Mouse (Mus musculus): Measurements from ENCODE around the gene Hnrnpul2. TPM values are rescaled to one million over a fixed set of nuclear protein-coding genes. Genes with fewer than 3 reads are reported as not detected.

The Hnrnpul2 gene
- polyA plus RNA-seq (2012; rRNA removed; ENCODE audit: low replicate concordance) = 13.8 and 28.4 TPM in 2 replicates

GRCm38 (mm10) chr19:8819596-8820423 is at the start of gene Hnrnpul2:
TSS of gene Hnrnpul2 (plus strand) at chr19:8820010.

DNA sequence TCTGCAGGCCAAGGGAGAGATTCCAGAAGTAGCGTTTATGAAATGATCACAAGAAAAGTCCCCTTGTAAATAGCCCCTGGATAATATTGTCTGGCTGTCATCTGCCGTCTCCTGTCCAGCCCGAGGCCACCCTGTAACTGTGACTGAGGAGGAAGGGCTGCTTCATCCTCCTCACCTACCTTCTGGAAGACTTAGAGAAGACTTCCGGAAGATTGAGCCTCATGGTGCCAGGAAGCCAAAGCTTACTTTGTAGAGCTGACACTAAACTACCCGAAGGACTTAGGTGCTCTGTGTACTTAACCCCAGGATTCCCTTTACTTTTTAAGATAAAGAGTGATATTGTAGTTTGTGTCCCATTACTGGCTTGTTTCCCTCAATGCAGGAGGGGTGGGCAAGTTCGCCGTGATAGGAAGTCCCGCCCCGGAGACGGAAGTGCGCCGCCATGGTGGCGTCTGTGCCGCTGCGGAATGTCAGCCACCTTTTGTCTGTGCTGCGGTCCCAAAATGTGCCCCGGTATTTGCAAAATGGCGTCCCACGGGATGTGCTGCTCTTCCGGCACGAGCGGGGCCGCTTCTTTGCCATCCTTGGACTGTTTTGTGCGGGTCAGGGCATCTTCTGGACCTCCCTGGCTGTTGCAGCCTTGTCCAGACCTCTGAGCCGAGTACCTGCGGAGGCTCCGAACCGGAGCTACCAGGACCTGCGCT is 49.1 kb upstream of the Hnrnpul2 start, which contains the start of gene Tmem223:
Gene Tmem223 (plus strand): TSS at position 430 of the 704 bp plus-strand sequence.

DNA sequence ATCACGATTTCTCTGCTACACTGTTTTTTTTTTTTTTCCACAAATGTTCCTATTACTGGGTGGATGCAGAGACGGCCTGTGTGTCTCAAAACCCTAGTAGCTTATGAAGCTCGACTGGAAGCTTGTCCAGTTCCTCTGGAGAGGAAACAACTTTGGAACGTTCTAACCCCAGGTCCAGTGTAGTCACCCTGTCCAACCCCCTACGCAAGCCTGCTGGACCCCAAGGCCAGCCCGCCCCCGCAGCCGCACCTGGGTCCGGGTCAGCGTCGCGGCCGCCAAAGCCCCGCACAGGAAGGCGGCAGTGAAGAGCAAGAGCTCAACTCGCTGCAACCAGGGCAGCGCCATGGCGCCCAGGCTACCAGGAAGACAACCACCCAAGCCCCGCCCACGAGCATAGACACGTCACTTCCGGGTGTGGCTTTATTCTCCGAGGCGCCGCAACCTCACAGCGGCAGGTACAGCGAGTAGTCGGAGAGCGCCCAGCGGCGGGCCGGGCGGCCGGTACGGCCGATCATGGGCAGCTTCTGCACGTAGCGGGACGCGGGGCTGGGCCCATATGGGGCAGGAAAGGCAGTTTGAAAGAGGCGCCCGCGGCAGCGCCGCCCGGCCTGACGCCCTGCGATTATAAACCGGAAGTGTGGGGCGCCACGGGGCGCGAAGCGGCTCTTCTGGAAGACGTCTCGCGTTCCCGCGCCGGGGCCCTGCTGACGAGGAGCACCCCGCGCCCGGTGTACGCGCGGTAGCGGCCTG is 45.5 kb upstream of the Hnrnpul2 start, which contains the start of gene Tmem179b:
Gene Tmem179b (minus strand): TSS at position 382 of the 750 bp plus-strand sequence.

DNA sequence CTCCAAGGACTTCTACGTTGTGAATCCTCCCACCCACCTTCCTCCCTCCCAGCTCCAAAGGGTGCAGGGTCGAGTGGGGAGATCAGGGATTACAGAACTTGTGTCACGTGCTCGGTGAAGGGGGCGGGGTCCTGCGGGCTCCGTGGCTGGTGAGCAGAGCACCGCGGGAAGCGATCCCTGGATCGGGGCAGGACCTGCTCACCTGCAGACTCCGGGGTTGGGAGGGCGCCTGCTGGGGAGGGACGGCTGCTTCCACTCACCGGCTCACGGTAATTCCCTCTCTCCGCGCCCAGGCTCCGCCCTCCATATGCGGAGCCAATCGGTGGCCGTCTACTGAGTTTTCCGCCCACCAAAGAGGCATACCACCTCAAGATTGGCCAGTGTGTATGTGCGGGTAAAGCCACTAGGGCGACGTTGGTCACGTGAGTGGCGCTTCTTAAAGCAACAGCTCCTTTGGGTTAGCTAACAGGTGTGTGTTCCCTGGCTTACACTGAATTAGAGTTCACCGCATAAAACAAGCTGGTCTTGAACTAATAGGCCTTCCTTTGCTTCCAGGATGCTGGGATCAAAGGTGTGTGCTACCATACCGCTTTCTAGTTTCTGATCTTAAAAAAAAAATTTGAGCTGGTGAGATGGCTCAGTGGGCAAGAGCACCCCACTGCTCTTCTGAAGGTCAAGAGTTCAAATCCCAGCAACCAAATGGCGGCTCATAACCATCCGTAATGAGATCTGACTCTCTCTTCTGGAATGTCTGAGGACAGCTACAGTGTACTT is 33.6 kb upstream of the Hnrnpul2 start, which contains the start of gene Taf6l:
Gene Taf6l (minus strand): TSS at position 410 of the 774 bp plus-strand sequence.

DNA sequence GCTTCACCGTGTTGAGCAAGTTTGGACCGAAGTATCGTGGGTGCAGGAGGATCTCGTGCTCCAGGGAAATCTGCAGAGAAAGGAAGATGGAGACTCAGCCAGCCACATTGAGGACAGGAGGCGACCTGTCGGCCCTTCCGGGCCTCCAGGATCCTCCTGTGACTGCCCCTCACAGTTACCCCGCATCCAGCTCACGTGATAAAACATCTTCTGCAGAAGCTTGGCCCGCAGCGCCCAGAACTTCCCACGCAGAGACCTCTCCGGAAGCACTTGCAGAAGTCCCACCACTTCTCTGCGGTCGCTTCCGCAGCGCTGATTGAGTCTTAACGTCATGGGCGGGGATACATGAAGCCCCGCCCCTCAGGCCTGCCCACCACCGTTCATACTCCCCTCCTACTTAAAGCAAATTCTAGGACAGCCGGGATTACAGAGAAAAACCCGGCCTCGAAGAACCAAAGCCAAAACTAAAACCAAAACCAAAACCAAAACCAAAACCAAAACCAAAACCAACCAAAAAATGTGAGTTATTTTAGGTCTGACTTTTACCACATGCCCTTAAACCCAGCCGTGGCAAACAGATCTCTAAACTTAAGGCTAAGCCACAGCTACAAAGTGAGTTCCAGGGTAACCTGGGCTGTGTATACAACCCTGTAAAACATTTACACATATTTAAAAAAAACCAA is 21.4 kb upstream of the Hnrnpul2 start, which contains the start of gene Polr2g:
Gene Polr2g (minus strand): TSS at position 314 of the 683 bp plus-strand sequence.

DNA sequence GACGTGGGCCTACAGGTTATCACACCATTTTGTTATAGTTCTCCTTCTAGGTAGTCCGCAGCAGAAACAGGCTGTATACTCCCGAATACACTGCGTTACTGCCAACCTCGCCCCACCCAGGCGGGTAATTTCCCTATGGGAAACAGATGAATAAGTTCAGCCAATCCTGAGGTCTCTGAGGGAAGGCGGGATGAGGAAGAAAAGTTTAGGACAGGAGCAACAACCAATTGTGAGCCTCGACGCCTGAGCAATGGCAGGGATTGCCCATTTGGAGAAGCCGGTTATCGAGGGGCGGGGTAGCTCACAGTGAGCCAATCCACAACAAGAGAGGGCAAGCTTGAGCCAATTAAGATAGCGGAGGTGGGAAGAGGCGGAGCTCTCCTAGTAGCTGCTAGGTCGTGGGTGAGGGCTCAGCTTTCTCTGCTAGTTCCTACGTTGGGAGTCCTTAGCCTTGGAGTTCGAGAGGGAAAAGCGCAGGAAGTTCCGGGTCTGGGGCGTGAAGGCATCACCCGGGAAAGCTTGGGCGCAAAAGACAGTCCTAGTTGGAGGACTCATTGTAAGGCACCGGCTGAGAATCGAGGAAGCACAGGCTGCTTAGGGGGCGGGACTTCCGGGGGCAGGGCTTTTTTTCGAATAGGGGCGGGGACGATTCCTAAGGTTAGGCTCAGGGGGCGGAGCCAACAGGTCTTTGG is 17.5 kb upstream of the Hnrnpul2 start, which contains the start of gene Zbtb3:
Gene Zbtb3 (plus strand): TSS at position 426 of the 692 bp plus-strand sequence.

GRCm38 (mm10) chr19:8818801-8819595 is 812 bp upstream of the Hnrnpul2 start, which contains the start of gene Ttc9c:
TSS of gene Ttc9c (minus strand) at chr19:8819333.

DNA sequence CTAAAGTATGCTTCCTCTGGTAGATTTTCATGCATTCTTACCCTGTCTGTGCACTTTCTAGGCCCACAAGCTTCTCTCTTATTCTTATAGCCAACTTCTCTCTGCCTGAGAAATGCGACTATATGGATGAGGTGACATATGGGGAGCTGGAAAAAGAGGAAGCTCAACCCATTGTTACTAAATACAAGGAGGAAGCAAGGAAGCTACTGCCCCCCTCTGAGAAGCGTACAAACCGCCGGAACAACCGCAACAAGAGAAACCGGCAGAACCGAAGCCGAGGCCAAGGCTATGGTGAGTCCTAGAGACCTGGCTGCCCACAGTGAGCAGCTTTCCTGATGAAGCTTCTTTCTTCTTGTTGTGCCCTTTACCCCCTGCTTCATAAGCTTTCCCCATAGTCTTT is 9.8 kb downstream of the Hnrnpul2 start, which contains the start of gene AC129217.1:
Gene AC129217.1 (plus strand): TSS at position 114 of the 400 bp plus-strand sequence.

GRCm38 (mm10) chr19:8837251-8837791 is 17.5 kb downstream of the Hnrnpul2 start, which contains the start of gene Bscl2:
TSS of gene Bscl2 (plus strand) at chr19:8837467.

DNA sequence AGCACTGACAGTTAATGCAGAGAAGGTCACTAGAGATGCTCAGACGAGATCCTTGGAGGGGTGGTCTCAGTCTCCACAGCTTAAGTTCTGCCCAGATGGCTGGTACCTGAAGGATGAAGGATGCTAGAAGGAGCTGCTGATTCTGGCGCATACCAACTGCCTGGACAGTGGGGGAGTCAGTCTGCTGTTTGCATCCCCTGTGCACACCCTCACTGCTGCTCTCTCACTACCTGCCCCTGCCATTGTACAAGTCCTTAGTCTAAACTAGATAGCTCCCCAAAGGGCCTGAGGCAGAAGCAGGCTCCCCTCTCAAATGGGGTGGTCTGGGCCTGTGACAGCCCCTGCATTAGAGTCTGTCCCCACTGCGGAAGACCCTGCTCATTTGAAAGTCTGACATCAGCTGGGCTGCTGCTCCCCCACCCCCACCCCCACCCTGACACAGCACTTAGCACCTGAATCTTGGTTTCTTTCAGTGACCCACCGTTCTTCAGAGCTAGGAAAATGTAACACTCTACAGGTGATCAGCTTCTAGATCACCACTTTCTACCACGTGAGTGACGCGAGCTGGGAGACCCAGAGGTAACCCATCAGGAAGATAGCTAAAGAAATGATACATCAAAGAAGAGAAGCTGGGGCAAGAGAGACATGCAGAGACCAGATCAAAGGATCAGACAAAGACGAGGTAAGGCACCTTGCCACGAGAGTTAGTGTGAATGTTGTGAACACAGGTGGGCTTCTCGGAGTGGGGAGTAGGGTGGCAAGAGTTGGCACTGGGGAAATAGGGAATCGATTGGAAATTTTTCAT is 19.5 kb downstream of the Hnrnpul2 start, which contains the start of gene Gng3:
Gene Gng3 (minus strand): TSS at position 92 of the 805 bp plus-strand sequence.

DNA sequence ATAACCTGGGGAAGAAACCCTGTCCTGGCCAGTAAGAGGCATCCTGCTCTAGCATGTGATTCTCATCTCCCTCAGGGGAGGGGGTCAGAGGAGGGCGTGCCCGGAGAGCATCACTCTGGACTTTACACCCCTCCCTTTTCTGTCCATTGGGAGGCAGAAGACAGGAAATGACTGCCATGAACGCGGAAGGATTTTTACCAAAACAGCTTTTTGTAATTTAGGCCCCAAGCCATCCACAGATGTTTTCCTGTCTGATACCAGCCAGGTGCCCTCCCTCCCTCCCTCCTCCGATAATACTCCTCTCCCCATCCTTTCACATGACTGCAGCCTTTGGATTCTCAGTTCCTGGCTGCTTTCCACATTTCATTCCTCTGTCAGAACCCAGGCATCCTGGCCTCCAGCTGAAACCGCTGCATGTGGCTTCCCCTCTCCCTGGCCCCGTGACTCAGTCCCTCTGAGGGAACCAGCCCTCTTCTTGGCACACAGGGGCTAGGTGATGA is 30.6 kb downstream of the Hnrnpul2 start, which contains the start of gene Lrrn4cl:
Gene Lrrn4cl (plus strand): TSS at position 367 of the 500 bp plus-strand sequence.

GRCm38 (mm10) chr19:8871267-8872186 is 51.7 kb downstream of the Hnrnpul2 start, which contains the start of gene Ubxn1:
TSS of gene Ubxn1 (plus strand) at chr19:8871496.

GRCm38 (mm10) chr19:8880311-8881033 is 60.7 kb downstream of the Hnrnpul2 start, which contains the start of gene Uqcc3:
TSS of gene Uqcc3 (minus strand) at chr19:8880923.

DNA sequence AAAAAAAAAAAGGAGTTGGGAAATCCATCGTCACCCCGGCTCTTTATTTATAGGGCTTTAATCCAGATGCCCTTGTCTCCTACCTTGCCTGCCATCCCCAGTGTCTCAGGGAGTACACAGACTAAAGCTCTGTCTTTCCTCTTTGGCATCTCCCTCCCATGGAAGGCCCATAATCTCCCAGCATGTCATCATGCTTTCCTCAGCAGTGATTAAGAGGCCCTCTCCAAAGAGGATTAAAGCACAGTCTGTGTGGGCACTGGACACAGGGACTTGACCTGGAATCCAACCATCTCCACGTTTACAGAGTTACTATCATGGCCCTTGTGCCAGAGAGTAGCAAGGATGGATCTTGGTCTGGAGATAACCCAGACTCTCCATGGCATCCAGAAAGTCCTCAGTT is 63.8 kb downstream of the Hnrnpul2 start, which contains the start of the genes Lbhd1 and Gm49403:
Gene Lbhd1 (plus strand): TSS at position 117 of the 400 bp plus-strand sequence.
Gene Gm49403 (plus strand): TSS at position 315 of the 400 bp plus-strand sequence.

